Mouse (Mus musculus) forebrain, embryonic 15.5 days (tissue): ENCODE results near the gene Gm10337. TPM values are rescaled to one million over a fixed set of nuclear protein-coding genes. Genes with fewer than 3 reads are reported as not detected.

Experiments used
- ATAC-seq: fragments of 200-750 bp; cut with Nextera tagmentation; replicated peaks from 2 replicates; pipeline ENCODE4 v1.8.0; 2017; ENCODE audit warnings: mild to moderate bottlenecking, moderate TSS enrichment, moderate library complexity
- H3K27ac ChIP-seq: fragments of 300-500 bp; sonication (generic); replicated peaks from 2 replicates; pipeline ENCODE4 v1.5.1; 2015; ENCODE audit warnings: mild to moderate bottlenecking, inconsistent platforms
- H3K27me3 ChIP-seq: fragments of 300-500 bp; sonication (generic); 2 replicates; pipeline ENCODE4 v1.6.1; 2015; ENCODE audit warnings: inconsistent platforms
- H3K36me3 ChIP-seq: fragments of 300-500 bp; sonication (generic); 2 replicates; pipeline ENCODE4 v1.6.1; 2015; ENCODE audit warnings: mild to moderate bottlenecking, inconsistent platforms
- H3K4me1 ChIP-seq: fragments of 300-500 bp; sonication (generic); 2 replicates; pipeline ENCODE4 v1.6.1; 2015; ENCODE audit warnings: inconsistent platforms
- H3K4me2 ChIP-seq: fragments of 300-500 bp; sonication (generic); replicated peaks from 2 replicates; pipeline ENCODE4 v1.6.1; 2015; ENCODE audit warnings: mild to moderate bottlenecking, inconsistent platforms
- H3K4me3 ChIP-seq: fragments of 300-500 bp; sonication (generic); 2 replicates; pipeline ENCODE4 v1.5.1; 2015; ENCODE audit warnings: mild to moderate bottlenecking, inconsistent platforms
- H3K9ac ChIP-seq: fragments of 300-500 bp; sonication (generic); replicated peaks from 2 replicates; pipeline ENCODE4 v1.6.1; 2015; ENCODE audit warnings: mild to moderate bottlenecking, inconsistent platforms
- H3K9me3 ChIP-seq: fragments of 300-500 bp; sonication (generic); 2 replicates; pipeline ENCODE4 v1.6.1; 2016; ENCODE audit warnings: inconsistent platforms
- WGBS: fragments of 180-500 bp; shearing (Covaris S2); methylation state at CpG from one replicate; pipeline ENCODE4 v1.1.7; 2015; ENCODE audit warnings: mixed read lengths; 5-methylcytosine and 5-hydroxymethylcytosine counted together
- polyA plus RNA-seq: library from polyadenylated mRNA; unstranded; fragments of >200 nt; fragmentation: Nextera tagmentation; extraction: Ambion mirVana; gene quantifications from 2 replicates; pipeline ENCODE4 v1.2.1, GENCODE M21; 2015

Gm10337 gene
- polyA plus RNA-seq, 1 experiment from 2014 or later = 6.0 TPM

DNA sequence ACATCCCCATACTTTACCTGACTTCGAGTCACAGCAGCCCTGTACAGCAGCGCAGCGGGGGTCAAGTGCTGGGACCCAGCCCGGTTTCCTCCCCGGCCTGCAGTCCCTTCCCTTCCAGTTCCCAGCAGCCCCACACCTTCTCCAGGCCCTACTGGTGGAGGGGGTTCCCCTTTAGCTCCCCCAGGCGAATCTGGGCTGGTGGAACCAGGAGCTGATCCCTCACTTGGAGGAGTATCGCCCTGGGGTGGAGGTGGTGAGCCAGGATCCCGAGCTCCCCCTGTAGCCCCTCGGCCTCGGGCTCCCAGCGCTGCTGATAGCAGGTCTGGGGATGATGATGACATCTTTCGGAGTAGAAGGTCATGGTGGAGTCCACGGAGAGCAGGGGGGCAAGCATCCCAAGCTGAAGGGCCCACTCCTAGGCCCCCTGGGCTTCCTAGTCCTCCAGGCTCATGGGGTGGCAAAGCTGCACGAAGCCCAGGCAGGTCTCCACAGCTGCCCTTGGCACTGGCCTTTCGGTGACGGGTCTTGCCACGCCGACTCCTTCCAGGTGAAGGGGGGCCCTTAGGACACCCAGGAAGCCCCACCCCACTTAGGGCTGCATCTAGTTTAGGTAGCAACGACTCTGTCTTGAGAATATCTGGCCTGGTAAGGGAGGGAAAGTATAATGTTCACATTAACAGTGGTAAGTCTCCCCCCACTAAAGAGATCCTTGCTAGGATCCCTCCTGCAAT lies 2.3 kb upstream of the Gm10337 start:
- 88% methylated on average over 19 of the region's 19 CpGs for WGBS
- Histone ChIP-seq H3K4me3 (no peak overlapping the region), H3K4me1 (no peaks in the 10 kb centered on the region), H3K9me3 (no peaks in the 10 kb centered on the region), H3K9ac (no peak overlapping the region), H3K27me3 (no peaks in the 10 kb centered on the region), H3K36me3 (peaks cover 90% of the 10 kb centered on the region), H3K27ac (no peak overlapping the region), H3K4me2 (no peak overlapping the region)
- ATAC-seq = peak; percentile 14; the same call in 1 of the 2 replicates

DNA sequence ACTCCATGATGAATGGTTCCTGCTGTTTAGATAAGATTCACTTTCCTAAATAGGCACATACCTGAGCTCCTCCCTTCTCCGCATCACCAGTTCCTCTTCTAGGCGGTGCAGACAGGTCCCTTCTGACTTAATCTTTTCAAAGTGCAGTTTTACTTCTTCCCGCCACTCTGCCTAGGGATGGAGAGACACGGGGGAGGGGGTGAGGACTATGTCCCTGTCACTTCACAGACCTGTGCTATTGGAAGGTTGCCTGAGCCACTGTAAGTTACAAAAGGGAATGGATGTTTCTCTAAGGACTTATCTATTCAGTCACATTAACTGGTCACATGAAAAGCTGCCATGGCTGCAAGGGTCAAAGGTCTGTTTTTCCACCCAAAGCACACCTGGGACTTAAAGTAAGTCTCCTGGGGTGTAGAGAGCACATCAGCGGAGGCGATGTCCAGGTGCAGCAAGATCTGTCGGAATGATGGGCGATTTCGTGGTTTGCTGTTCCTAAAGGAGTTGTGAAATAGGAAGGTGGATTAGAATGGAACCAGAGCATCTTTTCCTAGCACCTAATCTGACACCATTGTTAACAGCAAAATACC lies 1.2 kb upstream of the Gm10337 start:
- H3K9ac ChIP-seq = no peak overlapping the region
- H3K27me3 ChIP-seq = no peaks in the 10 kb centered on the region
- H3K27ac ChIP-seq = no peak overlapping the region
- H3K9me3 ChIP-seq = no peaks in the 10 kb centered on the region
- no peak overlapping the region for H3K4me3 ChIP-seq
- no peak for ATAC-seq
- peaks cover 82% of the 10 kb centered on the region for H3K36me3 ChIP-seq
- WGBS = 76% methylated on average over 9 of the region's 9 CpGs
- H3K4me2 ChIP-seq = no peak overlapping the region
- H3K4me1 ChIP-seq = no peaks in the 10 kb centered on the region

DNA sequence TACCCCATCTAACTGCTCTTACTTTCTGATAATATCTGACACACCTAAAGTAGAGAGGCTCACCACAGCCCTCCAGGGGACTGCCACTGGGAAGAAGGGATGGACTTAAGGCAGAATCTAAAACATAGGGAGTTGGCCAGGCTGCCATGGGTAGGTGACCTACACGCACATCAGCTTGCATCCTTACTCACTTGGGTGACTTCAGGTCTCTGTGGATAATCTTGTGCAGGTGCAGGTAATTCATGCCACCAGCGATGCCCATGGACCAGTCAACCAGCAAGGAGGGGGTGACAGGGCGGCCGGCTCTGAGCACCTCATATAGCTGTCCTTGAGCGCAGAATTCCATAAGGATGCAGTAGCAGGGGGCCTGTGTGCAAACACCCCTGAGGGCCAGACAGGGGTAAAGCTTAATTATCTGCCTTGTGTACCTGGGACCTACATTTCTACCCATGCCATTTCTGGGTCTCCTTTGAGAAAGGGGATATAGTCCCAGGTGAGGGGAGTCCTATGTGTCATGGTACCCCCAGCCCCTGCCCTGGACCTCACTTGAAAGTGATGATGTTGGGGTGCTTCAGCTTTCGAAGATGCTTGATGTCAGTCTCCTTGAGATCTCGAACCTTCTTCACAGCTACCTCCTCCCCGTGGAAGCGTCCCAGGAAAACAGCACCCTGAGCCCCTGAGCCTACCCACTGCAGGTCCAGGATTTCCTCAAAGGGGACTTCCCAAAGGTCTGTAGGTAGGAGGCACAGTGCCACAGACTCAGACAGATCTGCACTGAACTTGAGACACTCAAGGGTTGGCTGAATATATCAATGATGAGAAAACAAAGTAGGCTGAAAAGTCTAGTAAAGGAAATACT lies 631 bp downstream of the Gm10337 start:
- Histone ChIP-seq H3K9me3 (no peaks in the 10 kb centered on the region), H3K27me3 (no peaks in the 10 kb centered on the region), H3K27ac (no peak overlapping the region), H3K4me2 (no peak overlapping the region), H3K4me3 (no peak overlapping the region), H3K9ac (no peak overlapping the region), H3K4me1 (peaks cover 2% of the 10 kb centered on the region), H3K36me3 (peaks cover 72% of the 10 kb centered on the region)
- no peak for ATAC-seq
- WGBS = 90% methylated on average over 9 of the region's 9 CpGs

DNA sequence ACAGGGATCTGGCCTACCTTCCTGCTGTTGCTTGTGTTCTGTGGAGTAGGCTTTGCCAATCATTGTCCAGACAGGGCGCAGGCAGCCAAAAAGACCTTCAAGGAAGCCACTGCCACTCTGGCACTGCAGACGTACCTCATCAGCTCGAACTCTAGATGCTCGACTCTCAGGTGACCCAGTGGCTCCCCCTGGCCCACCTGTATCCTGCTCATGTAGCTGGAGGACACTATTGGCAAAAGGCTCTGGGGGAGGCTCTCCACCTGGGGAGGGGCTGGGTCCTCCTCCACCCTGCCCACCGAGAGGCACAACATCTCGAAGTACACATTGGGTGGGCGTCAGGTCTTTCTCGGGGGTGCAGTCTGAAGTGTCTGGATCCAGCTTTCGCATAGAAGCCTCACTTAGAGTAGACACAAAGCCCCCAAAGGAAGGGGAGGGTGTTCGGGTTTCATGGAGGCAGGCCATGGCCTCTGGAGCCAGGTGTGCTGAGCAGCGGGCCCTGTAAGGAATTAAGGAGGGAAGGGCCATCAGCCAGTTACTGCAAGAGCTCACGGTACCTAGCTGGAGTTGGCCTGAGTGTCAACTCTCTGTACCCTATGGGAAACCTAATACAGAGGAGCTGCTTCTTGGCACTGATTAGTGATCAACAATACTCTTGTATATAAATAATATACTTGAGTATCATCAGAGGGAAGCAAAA lies 1.7 kb downstream of the Gm10337 start:
- no peak for ATAC-seq
- H3K36me3 ChIP-seq = peaks cover 61% of the 10 kb centered on the region
- H3K4me3 ChIP-seq = no peak overlapping the region
- WGBS = 76% methylated on average over 12 of the region's 12 CpGs
- no peak overlapping the region for H3K9ac ChIP-seq
- no peaks in the 10 kb centered on the region for H3K27me3 ChIP-seq
- no peak overlapping the region for H3K4me2 ChIP-seq
- no peaks in the 10 kb centered on the region for H3K9me3 ChIP-seq
- no peak overlapping the region for H3K27ac ChIP-seq
- peaks cover 12% of the 10 kb centered on the region for H3K4me1 ChIP-seq

DNA sequence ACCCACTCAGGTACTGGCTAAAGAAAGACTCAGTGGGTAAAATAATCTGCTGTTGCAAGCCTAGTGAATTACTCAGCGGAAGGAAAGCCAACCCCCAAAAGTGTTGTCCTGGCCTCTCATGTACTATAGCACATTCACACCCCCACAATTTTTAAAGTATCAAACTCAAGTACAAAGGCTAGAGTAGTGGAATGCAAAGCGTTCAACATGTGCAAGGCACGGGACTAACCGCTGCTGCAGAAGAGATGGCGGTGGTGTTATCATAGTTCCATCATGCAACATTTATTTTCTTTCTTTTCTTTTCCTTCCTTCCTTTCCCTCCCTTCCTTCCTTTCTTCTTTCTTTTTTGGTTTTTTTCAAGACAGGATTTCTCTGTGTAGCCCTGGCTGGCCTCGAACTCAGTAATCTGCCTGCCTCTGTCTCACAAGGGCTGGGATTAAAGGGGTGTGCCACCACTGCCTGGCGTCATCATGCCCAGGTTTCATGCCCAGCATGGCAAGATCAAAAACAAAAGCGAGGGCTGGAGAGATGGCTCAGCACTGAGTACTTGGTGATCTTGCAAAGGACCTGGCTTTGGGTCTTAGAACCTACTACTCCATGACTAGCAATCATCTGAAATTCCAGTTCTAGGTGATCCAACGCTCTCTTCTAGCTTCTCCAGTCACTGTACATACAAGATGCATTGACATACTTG lies 2.4 kb downstream of the Gm10337 start:
- Histone ChIP-seq H3K27me3 (no peaks in the 10 kb centered on the region), H3K4me1 (peaks cover 18% of the 10 kb centered on the region), H3K9ac (no peak overlapping the region), H3K36me3 (peaks cover 54% of the 10 kb centered on the region), H3K27ac (no peak overlapping the region), H3K4me2 (no peak overlapping the region), H3K9me3 (no peaks in the 10 kb centered on the region), H3K4me3 (no peak overlapping the region)
- no peak for ATAC-seq
- WGBS = 88% methylated on average over 9 of the region's 9 CpGs

DNA sequence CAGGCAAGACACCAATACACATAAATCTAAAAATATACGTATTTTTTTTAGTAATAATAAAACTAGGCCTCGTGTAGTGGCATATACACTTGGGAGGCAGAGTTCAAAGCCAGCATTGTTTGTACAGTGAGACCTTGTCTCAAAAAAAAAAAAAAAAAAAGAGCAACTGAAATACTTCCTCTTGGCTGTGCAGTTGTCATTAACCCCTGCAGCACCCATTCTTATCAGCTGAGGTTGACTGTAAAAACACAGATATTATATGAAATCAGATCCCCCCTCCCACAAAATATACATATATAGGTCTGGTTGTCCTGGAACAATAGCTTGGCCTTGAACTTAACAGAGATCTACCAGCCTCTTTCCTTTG lies 2.9 kb downstream of the Gm10337 start:
- Histone ChIP-seq H3K27me3 (no peaks in the 10 kb centered on the region), H3K9me3 (no peaks in the 10 kb centered on the region), H3K27ac (no peak overlapping the region), H3K4me3 (no peak overlapping the region), H3K36me3 (peaks cover 49% of the 10 kb centered on the region), H3K4me1 (peaks cover 23% of the 10 kb centered on the region), H3K4me2 (no peak overlapping the region), H3K9ac (no peak overlapping the region)
- WGBS = 75% methylated on average over 2 of the region's 2 CpGs
- no peak for ATAC-seq

DNA sequence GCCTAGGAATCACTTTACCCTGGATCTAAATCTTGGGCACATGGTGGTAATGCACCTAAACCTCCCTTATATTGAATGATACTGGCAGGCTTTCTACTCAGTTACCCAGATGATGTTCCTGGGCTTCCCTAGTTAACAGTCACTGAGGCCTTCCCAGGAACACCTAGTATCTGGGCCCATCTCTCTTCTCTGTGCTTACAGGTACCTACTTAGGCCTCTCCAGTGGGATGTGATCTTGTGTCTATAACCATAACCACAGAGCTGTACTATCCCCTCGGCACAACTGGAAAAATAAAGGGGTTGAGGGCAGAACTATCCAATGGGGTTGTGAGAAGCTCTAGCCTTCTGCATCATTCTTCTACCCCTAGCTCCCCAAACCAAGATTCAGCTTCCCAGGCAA lies 3.3 kb downstream of the Gm10337 start:
- no peak overlapping the region for H3K27ac ChIP-seq
- ATAC-seq = no peak
- H3K36me3 ChIP-seq = peaks cover 45% of the 10 kb centered on the region
- H3K27me3 ChIP-seq = no peaks in the 10 kb centered on the region
- H3K4me1 ChIP-seq = peaks cover 27% of the 10 kb centered on the region
- H3K4me3 ChIP-seq = no peak overlapping the region
- H3K4me2 ChIP-seq = no peak overlapping the region
- no peaks in the 10 kb centered on the region for H3K9me3 ChIP-seq
- H3K9ac ChIP-seq = no peak overlapping the region
- 96% methylated on average over 1 of the region's 1 CpGs for WGBS

DNA sequence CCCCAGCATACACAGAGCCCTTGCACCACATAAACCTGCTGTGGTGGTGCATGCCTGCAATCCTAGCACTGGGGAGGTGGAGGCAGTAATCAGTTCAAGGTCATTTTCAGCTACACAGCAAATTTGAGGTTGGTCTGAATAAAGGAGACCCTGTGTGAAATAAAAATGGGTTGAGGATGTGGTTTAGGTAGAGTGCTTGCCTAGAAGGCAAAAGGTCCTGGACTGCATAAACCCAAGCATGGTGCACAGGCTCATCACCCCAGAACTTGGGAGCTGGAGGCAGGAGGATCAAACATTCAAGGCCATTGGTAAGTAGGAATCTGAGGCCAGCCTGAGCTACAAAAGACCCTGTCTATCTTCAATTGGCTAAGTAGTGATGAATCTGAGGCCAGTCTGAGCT lies 4.0 kb downstream of the Gm10337 start:
- Histone ChIP-seq H3K27me3 (no peaks in the 10 kb centered on the region), H3K36me3 (peaks cover 38% of the 10 kb centered on the region), H3K27ac (no peak overlapping the region), H3K4me2 (no peak overlapping the region), H3K4me3 (no peak overlapping the region), H3K9me3 (no peaks in the 10 kb centered on the region), H3K4me1 (peaks cover 34% of the 10 kb centered on the region), H3K9ac (no peak overlapping the region)
- no peak for ATAC-seq

DNA sequence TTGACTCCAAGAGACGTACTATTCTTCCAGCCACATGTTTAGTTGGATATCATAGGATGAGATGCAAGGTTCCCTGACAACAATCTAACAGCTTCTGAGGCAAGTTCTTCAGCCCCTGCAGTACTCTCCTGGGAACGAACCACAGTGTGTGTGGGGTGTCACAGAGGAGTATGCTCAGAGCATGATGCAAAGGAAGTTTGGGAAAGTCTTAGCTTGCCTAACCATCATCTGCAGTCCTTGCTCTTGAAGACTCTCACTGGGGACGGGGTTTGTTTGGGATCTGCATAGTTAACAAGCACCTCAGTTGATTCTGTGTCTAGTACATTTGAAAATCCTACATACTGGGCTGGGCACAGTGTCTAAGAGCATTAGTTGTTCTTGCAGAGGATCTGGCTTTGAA lies 4.8 kb downstream of the Gm10337 start:
- peaks cover 30% of the 10 kb centered on the region for H3K36me3 ChIP-seq
- no peaks in the 10 kb centered on the region for H3K27me3 ChIP-seq
- WGBS = 83% methylated on average over 3 of the region's 3 CpGs
- no peak overlapping the region for H3K4me3 ChIP-seq
- peaks cover 40% of the 10 kb centered on the region for H3K4me1 ChIP-seq
- no peak for ATAC-seq
- no peak overlapping the region for H3K27ac ChIP-seq
- no peaks in the 10 kb centered on the region for H3K9me3 ChIP-seq
- H3K9ac ChIP-seq = no peak overlapping the region
- no peak overlapping the region for H3K4me2 ChIP-seq

DNA sequence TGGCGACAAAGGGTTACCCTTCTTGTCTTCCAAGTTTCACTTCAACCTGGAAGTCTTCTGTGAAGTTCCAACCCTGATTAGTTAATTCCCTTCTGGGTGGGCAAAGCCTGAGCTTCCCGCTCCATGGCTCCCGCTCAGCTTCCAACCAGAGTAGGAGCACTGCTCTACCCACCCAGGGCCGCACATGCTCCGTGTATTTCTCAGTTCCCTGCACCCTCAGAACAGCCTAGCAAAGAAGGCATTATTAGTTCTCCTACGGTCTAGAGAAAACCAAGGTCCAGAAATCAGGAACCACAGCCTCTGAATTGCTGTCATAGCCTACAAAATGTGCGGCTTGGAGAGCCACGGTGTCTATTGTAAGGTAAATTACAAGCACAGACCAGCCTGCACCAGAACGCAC lies 6.6 kb downstream of the Gm10337 start:
- H3K4me1 ChIP-seq = peaks cover 54% of the 10 kb centered on the region
- peak; percentile 75 for ATAC-seq
- WGBS = 3% methylated on average over 9 of the region's 9 CpGs
- peak overlapping the region; percentile 79 for H3K4me3 ChIP-seq
- H3K4me2 ChIP-seq = peak overlapping the region; percentile 86
- no peaks in the 10 kb centered on the region for H3K9me3 ChIP-seq
- H3K27me3 ChIP-seq = no peaks in the 10 kb centered on the region
- H3K9ac ChIP-seq = peak overlapping the region; percentile 65
- H3K27ac ChIP-seq = peak overlapping the region; percentile 90
- H3K36me3 ChIP-seq = peaks cover 13% of the 10 kb centered on the region

DNA sequence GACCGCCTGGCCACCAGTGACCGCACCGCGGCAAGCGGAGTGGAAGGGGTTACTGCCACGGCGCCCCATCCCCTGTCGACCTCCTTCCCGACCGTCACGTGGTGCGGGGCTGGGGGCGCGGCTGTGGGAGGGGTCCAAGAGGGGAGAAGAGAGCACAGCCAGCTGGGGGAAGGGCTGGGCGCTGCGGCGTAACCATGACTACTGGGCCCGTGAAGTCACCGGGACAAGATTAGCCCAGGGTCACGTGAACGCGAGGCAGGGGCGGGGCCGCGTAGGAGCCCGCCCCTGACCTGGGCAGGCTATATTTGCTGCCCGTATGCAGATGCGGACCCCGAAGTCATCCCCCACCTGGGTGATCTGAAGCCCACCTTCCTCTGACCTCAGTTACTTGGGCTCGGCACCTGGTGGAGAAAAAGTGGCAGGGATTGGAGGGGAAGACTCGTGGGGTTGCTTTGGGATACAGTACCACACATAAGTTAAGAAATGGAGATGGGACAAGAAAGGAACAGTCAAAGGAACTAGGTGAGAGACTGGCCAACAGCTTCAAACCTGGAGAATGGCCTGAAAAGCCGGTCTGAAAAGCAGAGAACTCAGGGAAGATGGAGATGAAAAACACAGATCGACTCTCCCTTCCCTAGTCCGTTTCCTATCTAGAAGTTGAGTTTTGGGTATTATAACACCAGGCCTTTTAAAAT lies 7.2 kb downstream of the Gm10337 start:
- peak overlapping the region; percentile 90 for H3K27ac ChIP-seq
- 3% methylated on average over 33 of the region's 34 CpGs for WGBS
- peak overlapping the region; percentile 86 for H3K4me2 ChIP-seq
- no peaks in the 10 kb centered on the region for H3K9me3 ChIP-seq
- H3K36me3 ChIP-seq = peaks cover 6% of the 10 kb centered on the region; the same call in 1 of the 2 replicates
- peak overlapping the region; percentile 79 for H3K4me3 ChIP-seq
- no peaks in the 10 kb centered on the region for H3K27me3 ChIP-seq
- H3K4me1 ChIP-seq = peaks cover 60% of the 10 kb centered on the region
- peak overlapping the region; percentile 65 for H3K9ac ChIP-seq
- ATAC-seq = peak; percentile 94
